ENCODE assay signal across 8 mouse cellular contexts in the genomic region with DNA sequence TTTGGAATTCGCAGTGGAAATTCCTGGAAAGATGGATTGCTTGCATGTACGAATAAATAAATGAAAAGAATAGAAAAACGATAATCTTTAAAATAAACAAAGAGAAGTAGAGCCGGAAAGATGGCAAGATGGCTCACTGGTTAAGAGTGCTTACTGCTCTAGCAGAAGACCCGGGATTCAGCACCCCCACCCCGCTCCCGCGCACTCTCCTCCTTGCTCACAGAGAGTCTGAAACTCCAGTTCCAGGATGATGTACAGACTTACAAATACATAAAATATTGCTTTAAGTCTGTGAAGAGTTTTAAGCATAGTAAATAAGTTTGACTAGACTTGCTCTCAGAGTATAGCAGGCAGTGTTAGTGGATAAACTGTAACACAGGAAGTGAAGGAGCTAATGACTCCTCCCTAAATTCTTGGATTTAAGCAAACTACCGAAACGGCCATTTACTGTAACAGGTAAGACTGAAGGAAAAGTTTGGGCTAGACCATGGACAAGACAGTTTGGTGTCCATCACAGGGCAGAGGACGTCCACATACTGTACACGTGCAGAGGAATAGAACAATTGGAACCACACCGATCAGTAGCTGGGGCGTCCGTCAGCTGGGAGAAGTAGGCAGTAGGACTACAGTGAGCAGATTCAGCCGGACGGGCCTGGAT. TPM values are rescaled to one million over a fixed set of nuclear protein-coding genes. Genes with fewer than 3 reads are reported as not detected.
DNase-seq lines count a peak whose midpoint lies in the region; ATAC-seq and TF ChIP-seq lines count a peak whose summit lies in the region.

No protein-coding gene starts in this region.

- peak; percentile 47 for ATAC-seq in heart, embryonic 16.5 days (replicated peaks; ENCODE audit: extremely low read depth, insufficient read depth, low FRiP score)
- ATAC-seq in liver, postnatal 0 days, result peak; percentile 45

- peak overlapping the region; percentile 99 for H3K4me3 ChIP-seq in lung, adult 2 months (replicated peaks; ENCODE audit: extremely low read depth, low read depth, low read length)
- peak overlapping the region; percentile 86 for H3K4me3 ChIP-seq in brown adipose tissue, adult 24 weeks (ENCODE audit: insufficient read depth, low read depth, low read length)
- H3K4me3 ChIP-seq in heart, embryonic 16.5 days (ENCODE audit: low read length), result peak overlapping the region; percentile 94
- H3K4me3 ChIP-seq in liver, postnatal 0 days (ENCODE audit: low read depth, low read length), result peak overlapping the region; percentile 90

- intact Hi-C loops in gastrocnemius, postnatal 36 days (cut with DNase I), result no loop called here

- H3K27ac ChIP-seq in brown adipose tissue, adult 24 weeks (replicated peaks; ENCODE audit: low read depth, low read length), result peak overlapping the region; percentile 94
- H3K27ac ChIP-seq in heart, embryonic 16.5 days (ENCODE audit: low read length), result peak overlapping the region; percentile 99
- peak overlapping the region; percentile 91 for H3K27ac ChIP-seq in liver, postnatal 0 days (ENCODE audit: low read depth)

- no peaks in the 10 kb centered on the region for H3K27me3 ChIP-seq in heart, embryonic 16.5 days (ENCODE audit: control insufficient read depth, insufficient read depth, low read length)
- no peaks in the 10 kb centered on the region for H3K27me3 ChIP-seq in liver, postnatal 0 days (ENCODE audit: insufficient read depth, low read length)

- no peak for TF ChIP-seq EP300 in liver, postnatal 0 days (IDR thresholded peaks at IDR 0.05; ENCODE audit: low read depth)

- TF ChIP-seq CTCF in lung, adult 2 months (IDR thresholded peaks at IDR 0.05; ENCODE audit: insufficient read depth, low read length), result no peak
- TF ChIP-seq CTCF in liver, postnatal 0 days (IDR thresholded peaks at IDR 0.05; ENCODE audit: low read depth), result 0 out of 2 replicates have a peak, but pooled peaks have one; percentile 2

- no peaks in the 10 kb centered on the region for H3K9me3 ChIP-seq in heart, embryonic 16.5 days (replicated peaks; ENCODE audit: control insufficient read depth, low read length)
- no peaks in the 10 kb centered on the region for H3K9me3 ChIP-seq in liver, postnatal 0 days (ENCODE audit: low read length)

- H3K36me3 ChIP-seq in heart, embryonic 16.5 days (ENCODE audit: control insufficient read depth, insufficient read depth), result peaks cover 13% of the 10 kb centered on the region
- H3K36me3 ChIP-seq in liver, postnatal 0 days (replicated peaks; ENCODE audit: insufficient read depth, low read length), result peaks cover 14% of the 10 kb centered on the region

- H3K9ac ChIP-seq in heart, embryonic 16.5 days (ENCODE audit: low read length), result peak overlapping the region; percentile 96
- H3K9ac ChIP-seq in liver, postnatal 0 days (replicated peaks), result peak overlapping the region; percentile 90

- H3K4me1 ChIP-seq in lung, adult 2 months (ENCODE audit: control insufficient read depth, insufficient read depth, low read length), result peaks cover 3% of the 10 kb centered on the region; the same call in 1 of the 2 replicates
- peaks cover 6% of the 10 kb centered on the region; the same call in 1 of the 2 replicates for H3K4me1 ChIP-seq in brown adipose tissue, adult 24 weeks (ENCODE audit: control insufficient read depth, insufficient read depth, insufficient read length, low read length)
- peaks cover 18% of the 10 kb centered on the region for H3K4me1 ChIP-seq in heart, embryonic 16.5 days (ENCODE audit: control insufficient read depth, insufficient read depth, low read length)
- H3K4me1 ChIP-seq in liver, postnatal 0 days (ENCODE audit: insufficient read depth), result peaks cover 24% of the 10 kb centered on the region

- no peak for TF ChIP-seq POLR2A in lung, adult 2 months (IDR thresholded peaks at IDR 0.05; ENCODE audit: borderline replicate concordance, extremely low read depth, low read depth, low read length)

- WGBS in lung, adult 2 months, result 3% methylated on average over 17 of the region's 17 CpGs
- 6% methylated on average over 17 of the region's 17 CpGs for WGBS in heart, embryonic 16.5 days
- 8% methylated on average over 17 of the region's 17 CpGs for whole genome bisulfite sequencing in liver, postnatal 0 days (ENCODE audit: insufficient replicate concordance)

- no peak for DNase-seq in lung, adult 2 months
- no peak for DNase-seq in lung, postnatal 36 days
- DNase-seq in liver, postnatal 0 days, result no peak
- peak; percentile 22 for DNase-seq in telencephalon, adult 2 months (ENCODE audit: low read depth, low spot score)
- DNase-seq in left cerebral cortex, adult 8-10 months (ENCODE audit: low spot score in 2 of 2), result no peak
- DNase-seq in gastrocnemius, postnatal 36 days, result no peak

- H3K4me2 ChIP-seq in heart, embryonic 16.5 days (ENCODE audit: low read depth, low read length), result peak overlapping the region; percentile 89
- peak overlapping the region; percentile 97 for H3K4me2 ChIP-seq in liver, postnatal 0 days (ENCODE audit: low read depth, low read length)

RNA-seq across cellular contexts. Expression of gene Ncbp1, which starts 0.7 kb away (rescaled TPM):
- polyA plus RNA-seq in lung, adult 2 months (2012; rRNA removed), result 11.6 and 19.3 TPM in 2 replicates
- 24.7 and 36.1 TPM in 2 replicates for polyA plus RNA-seq in brown adipose tissue, adult 24 weeks (2012; ENCODE audit: insufficient read depth, insufficient read length, missing spikeins)
- polyA plus RNA-seq in heart, embryonic 16.5 days (2015; fragmentation: Nextera tagmentation; extraction: Ambion mirVana), result 44.8 and 48.3 TPM in 2 replicates
- polyA plus RNA-seq in liver, postnatal 0 days (2015; fragmentation: Nextera tagmentation; extraction: Ambion mirVana), result 18.2 and 19.6 TPM in 2 replicates
- 10 to 100 TPM; 41.2 to 45.9 (median 45.1) TPM for total RNA-seq in left cerebral cortex, adult 8-10 months (2022)
- total RNA-seq in gastrocnemius, postnatal 36 days (2021), result 10 to 100 TPM; 10.4 to 12.2 TPM

RNA-seq across cellular contexts. Expression of gene Tstd2, which starts 0.7 kb away (rescaled TPM):
- 11.0 and 13.2 TPM in 2 replicates for polyA plus RNA-seq in lung, adult 2 months (2012; rRNA removed)
- 13.8 and 15.5 TPM in 2 replicates for polyA plus RNA-seq in brown adipose tissue, adult 24 weeks (2012; ENCODE audit: insufficient read depth, insufficient read length, missing spikeins)
- polyA plus RNA-seq in heart, embryonic 16.5 days (2015; fragmentation: Nextera tagmentation; extraction: Ambion mirVana), result 25.0 and 25.3 TPM in 2 replicates
- 6.6 and 8.3 TPM in 2 replicates for polyA plus RNA-seq in liver, postnatal 0 days (2015; fragmentation: Nextera tagmentation; extraction: Ambion mirVana)
- total RNA-seq in left cerebral cortex, adult 8-10 months (2022), result 10 to 100 TPM; 13.9 to 20.6 (median 18.8) TPM
- total RNA-seq in gastrocnemius, postnatal 36 days (2021), result 10 to 100 TPM in 1 of 2 experiments, 1 to 10 TPM in 1; 8.7 to 10.8 TPM

RNA-seq across cellular contexts. Expression of gene Xpa, which starts 58.4 kb away (rescaled TPM):
- polyA plus RNA-seq in lung, adult 2 months (2012; rRNA removed), result 21.2 and 33.3 TPM in 2 replicates
- polyA plus RNA-seq in brown adipose tissue, adult 24 weeks (2012; ENCODE audit: insufficient read depth, insufficient read length, missing spikeins), result 19.5 and 26.9 TPM in 2 replicates
- 14.5 and 15.2 TPM in 2 replicates for polyA plus RNA-seq in heart, embryonic 16.5 days (2015; fragmentation: Nextera tagmentation; extraction: Ambion mirVana)
- 15.3 and 16.2 TPM in 2 replicates for polyA plus RNA-seq in liver, postnatal 0 days (2015; fragmentation: Nextera tagmentation; extraction: Ambion mirVana)
- total RNA-seq in left cerebral cortex, adult 8-10 months (2022), result 10 to 100 TPM; 12.8 to 15.7 (median 14.2) TPM
- total RNA-seq in gastrocnemius, postnatal 36 days (2021), result 1 to 10 TPM; 6.4 to 6.7 TPM
